Mouse (Mus musculus) neutrophil, adult 5-6 weeks (primary cell): ENCODE results near the gene Bpifb4. TPM values are rescaled to one million over a fixed set of nuclear protein-coding genes. Genes with fewer than 3 reads are reported as not detected.

Experiments used
- ATAC-seq: fragments of 151-379, 151-347 bp; 2 replicates; pipeline ENCODE4 v1.8.0; 2017; ENCODE audit warnings: mild to moderate bottlenecking, moderate TSS enrichment; ENCODE audit not compliant: insufficient number of reproducible peaks, poor library complexity, low FRiP score, severe bottlenecking; ENCODE audit errors: extremely low read depth
- total RNA-seq: library from RNA; stranded (forward); fragments of 200-1000 nt; gene quantifications from 2 replicates; pipeline ENCODE4 v1.2.3, GENCODE M21; 2017

Gene Bpifb4
- total RNA-seq = not detected in 2 replicates

GRCm38 (mm10) chr2:153937843-153938242, at the start of gene Bpifb4:
Gene Bpifb4, plus strand, starts transcription at chr2:153938212.
- ATAC-seq = no peak

GRCm38 (mm10) chr2:153899111-153899510, 38.9 kb upstream of the Bpifb4 start:
- no peak for ATAC-seq

GRCm38 (mm10) chr2:153900088-153900487, 37.9 kb upstream of the Bpifb4 start, which contains the start of gene Bpifb6:
Gene Bpifb6, plus strand, starts transcription at chr2:153900388.
- ATAC-seq = no peak

DNA sequence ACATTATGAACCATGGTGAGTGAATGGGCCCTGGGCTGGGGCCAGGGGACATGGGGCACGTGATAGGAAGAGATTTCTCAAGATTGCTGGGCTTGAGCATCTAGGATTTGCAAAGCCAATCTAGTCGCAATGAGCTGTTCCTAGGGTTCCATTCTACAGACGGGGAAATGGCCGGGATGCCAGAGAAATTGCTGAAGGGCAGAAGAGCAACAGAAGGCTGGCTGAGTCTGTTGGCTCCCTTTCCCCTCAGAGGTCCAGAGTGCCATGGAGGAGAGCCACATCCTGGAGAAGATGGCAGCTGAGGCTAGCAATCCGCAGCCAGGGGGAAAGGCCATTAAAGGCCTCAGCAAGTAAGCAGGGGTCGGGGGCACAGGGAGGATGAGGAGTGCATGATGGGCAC, 35.3 kb upstream of the Bpifb4 start:
- no peak for ATAC-seq

- ATAC-seq = no peak
Observed at GRCm38 (mm10) chr2:153906626-153907025, 31.4 kb upstream of the Bpifb4 start.

GRCm38 (mm10) chr2:153914151-153914550, 23.9 kb upstream of the Bpifb4 start:
- ATAC-seq = no peak

DNA sequence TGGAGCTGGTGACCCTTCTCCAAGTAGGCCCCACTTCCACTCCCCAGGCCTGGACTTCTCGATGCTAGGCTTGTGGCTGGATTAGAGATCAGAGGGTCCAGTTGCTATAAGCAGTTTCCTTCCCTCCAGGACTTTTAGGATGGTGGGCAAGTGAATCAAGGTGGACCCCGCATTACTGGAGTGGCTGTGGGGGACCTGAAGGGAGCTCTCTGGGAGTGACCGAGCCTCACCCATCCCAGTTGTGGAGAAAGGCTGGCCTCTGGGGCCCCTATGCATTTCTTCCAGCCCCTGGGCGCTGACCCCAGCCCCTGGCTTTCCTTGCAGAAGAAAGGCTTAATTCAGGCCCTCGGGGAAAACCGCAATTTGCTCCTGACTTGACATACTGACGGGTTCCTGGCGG, 20.1 kb upstream of the Bpifb4 start, which contains the start of gene Bpifb3:
Gene Bpifb3, plus strand, starts transcription at position 301 of the 400 bp plus-strand sequence.
- no peak for ATAC-seq

- no peak for ATAC-seq
Observed at GRCm38 (mm10) chr2:153921246-153921645, 16.8 kb upstream of the Bpifb4 start.

GRCm38 (mm10) chr2:153929871-153930413, 8.1 kb upstream of the Bpifb4 start:
- ATAC-seq = no peak

DNA sequence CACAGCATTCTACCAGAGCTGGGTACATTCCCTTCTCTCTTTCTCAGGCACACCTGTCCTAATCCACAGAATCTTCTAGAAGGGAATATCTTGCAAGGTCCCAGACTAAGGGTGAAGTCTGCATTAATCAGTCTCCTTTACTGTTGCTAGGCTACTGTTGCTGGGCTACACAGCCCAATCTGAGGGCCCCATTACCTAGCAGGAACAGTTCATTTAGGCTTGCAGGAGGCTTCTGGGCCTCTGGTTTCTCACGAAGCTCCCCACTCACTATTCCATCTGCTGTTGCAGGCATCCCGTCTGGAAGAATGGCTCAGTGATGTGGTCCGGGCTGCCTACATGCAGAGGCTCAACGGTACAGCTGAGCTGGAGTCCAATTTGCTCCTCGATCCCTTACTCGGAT, 6.9 kb upstream of the Bpifb4 start:
- no peak for ATAC-seq

GRCm38 (mm10) chr2:153933311-153933710, 4.7 kb upstream of the Bpifb4 start:
- ATAC-seq = no peak

DNA sequence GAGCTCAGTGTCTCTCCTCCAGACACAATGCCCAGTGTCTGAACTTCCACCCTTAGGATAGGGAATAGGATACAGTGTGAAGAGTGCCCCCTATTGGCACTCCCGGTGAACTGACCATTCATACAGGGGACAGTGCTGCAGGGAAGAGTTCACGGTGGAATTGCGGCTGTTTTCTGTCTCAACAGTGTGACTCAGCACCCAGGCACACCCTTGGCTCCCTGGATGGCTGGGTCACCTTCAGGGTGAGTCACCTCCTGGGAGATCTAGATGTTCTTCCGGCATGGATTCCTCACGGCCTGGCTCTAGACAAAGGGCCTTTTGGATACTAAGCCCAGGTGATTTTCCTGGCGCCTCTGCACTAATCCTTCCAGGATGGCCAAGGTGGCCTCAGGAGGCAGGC, 2.7 kb upstream of the Bpifb4 start:
- no peak for ATAC-seq

DNA sequence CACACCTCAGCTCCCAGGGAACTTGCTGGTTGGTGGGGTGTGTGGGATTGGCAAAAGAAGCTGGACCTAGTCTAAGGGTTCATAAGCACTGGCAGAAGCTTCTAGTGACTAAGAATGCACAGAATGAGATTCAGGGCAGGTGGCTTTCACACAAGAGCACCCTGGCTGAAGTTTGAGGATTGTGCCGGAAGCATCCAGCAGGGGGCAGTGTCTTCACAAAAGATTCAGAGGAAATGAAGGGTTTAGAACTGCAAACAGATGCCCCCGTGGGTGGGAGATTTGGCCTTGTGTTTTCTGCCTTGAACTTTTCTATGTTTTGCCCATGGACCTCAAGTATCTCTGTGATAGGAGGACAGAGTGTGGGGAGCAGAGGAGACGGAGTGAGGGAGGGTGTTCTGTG, 5.5 kb downstream of the Bpifb4 start:
- ATAC-seq = no peak

- ATAC-seq = no peak
Observed at GRCm38 (mm10) chr2:153944567-153944966, 6.6 kb downstream of the Bpifb4 start.

GRCm38 (mm10) chr2:153952897-153953296, 14.9 kb downstream of the Bpifb4 start:
- ATAC-seq = no peak

DNA sequence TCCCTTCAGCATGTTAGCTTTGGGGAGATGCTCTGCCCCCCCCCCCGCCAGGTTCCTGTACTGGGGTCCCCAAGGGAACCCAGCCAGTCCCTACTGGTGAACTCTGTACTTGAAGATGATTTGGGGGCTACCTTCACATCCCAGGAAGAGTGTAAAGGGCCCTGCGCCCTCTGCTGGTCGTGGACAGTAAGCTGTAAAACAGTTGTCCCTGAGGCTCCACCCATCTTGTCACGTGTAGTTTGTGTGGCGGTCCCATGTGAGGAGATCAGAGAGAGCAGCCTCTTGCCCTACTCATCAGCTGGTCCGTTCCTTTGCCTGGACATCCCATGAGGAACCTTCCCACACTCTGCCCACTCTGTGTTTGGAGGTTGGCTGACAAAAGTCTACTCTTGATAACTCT, 15.8 kb downstream of the Bpifb4 start:
- ATAC-seq = no peak

- no peak for ATAC-seq
Observed at GRCm38 (mm10) chr2:153962821-153963331, 24.9 kb downstream of the Bpifb4 start.

DNA sequence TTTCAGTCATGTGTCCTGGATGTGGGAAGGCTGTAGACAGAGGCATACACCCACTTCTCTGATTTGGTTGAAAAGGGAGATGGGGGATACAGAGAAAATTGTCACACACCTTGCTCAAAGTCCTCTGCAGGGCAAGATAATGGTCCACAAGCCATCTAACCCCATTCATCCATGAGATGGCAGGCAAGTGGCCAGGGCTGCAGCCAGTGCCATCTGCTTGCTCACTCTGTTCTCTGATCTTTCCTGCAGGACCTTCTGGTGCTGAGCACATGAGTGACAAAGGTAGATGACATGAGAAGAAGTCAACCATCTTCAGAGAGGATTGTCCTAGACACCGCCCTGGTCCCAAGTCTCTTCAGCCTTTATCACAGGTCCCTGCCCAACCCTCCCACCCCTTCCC, 25.3 kb downstream of the Bpifb4 start:
- ATAC-seq = no peak

GRCm38 (mm10) chr2:153970221-153970620, 32.2 kb downstream of the Bpifb4 start:
- no peak for ATAC-seq

DNA sequence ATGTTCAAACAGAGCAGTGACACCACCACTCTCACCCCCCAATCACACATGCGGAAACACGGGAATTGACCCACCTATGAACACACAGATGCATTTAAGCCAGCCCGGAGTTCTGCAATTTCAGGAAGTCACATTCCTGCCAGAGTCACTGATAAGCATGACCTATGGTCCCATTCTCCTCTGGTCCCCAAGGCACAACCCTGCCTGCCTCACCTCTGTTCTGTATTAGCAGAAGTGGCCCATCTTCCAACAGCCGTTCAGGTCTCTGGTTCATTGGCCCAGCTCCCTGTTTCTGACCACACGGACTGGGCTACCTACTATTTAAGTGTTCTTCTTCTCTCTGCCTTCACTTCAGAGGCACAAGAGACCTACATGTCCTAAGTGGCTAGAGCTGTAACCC, 36.6 kb downstream of the Bpifb4 start, which contains the start of gene Bpifa6:
Gene Bpifa6, plus strand, starts transcription at position 364 of the 400 bp plus-strand sequence.
- no peak for ATAC-seq

- ATAC-seq = peak; percentile 39; the same call in 1 of the 2 replicates
Observed at GRCm38 (mm10) chr2:153995770-153996169, 57.8 kb downstream of the Bpifb4 start.
